Mouse (Mus musculus) fibroblast of lung, adult 2 months (primary cell): Measurements from ENCODE around the gene Rab40b.

ENCODE experiments used
- DNase-seq: peaks from one replicate; pipeline ENCODE4 v3.0.0-alpha.2; 2011; ENCODE audit warnings: low read depth

Rab40b gene

GRCm38 (mm10) chr11:121387750-121388553, at the start of gene Rab40b:
Gene Rab40b, minus strand, starts transcription at chr11:121388251.
- DNase-seq: peak; percentile 98

GRCm38 (mm10) chr11:121437236-121437635, 49.2 kb upstream of the Rab40b start:
- DNase-seq: no peak

DNA sequence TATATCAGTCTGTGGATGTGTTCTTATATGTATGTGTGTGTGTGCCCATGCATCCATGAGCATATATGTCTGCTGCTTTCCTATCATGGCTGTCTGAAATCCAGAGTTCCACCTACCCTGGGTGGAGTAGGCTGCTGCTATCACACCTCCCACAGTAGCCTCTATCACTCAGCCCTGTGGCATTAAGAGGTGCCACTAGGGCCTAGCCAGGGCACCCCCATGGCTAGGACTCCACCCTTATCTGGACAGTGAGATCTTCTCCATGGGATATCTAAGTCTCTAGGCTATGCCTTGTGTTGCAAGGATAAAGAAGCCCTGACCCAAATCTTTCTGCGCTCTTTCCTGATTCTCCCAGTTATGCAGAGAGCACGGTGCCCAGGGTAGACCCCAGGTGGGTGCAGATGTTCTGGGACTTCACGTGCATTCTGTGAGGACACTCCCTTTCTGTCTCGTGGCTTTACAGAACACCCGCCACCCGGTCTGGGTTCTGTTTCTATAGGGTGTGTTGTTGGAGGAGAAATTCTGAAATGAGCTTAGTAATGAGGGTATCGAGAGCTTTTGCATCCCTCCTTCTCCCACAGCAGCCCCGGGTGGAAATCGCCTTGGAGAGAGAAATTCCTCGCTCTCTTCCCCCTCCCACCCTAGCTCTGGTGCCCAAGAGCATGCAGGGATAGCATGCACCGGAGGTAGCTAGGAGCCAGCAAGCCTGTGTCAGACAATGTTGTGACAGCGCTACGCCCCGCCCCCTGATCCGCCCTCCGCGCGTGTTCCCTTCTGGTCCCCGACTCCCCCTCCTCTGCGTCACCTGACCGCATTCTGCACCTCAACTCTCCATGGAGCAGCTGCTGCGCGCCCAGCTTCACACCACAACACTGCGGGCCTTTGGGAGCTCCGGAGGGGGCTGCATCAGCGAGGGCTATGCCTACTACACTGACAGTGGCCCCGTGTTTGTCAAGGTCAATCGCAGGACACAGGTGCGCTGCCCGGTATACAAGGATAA, 46.4 kb upstream of the Rab40b start, which contains the start of gene Fn3k:
Gene Fn3k (plus strand): TSS at position 758 of the 1,000 bp plus-strand sequence.
- DNase-seq: no peak

GRCm38 (mm10) chr11:121433397-121433796, 45.3 kb upstream of the Rab40b start:
- DNase-seq: no peak

DNA sequence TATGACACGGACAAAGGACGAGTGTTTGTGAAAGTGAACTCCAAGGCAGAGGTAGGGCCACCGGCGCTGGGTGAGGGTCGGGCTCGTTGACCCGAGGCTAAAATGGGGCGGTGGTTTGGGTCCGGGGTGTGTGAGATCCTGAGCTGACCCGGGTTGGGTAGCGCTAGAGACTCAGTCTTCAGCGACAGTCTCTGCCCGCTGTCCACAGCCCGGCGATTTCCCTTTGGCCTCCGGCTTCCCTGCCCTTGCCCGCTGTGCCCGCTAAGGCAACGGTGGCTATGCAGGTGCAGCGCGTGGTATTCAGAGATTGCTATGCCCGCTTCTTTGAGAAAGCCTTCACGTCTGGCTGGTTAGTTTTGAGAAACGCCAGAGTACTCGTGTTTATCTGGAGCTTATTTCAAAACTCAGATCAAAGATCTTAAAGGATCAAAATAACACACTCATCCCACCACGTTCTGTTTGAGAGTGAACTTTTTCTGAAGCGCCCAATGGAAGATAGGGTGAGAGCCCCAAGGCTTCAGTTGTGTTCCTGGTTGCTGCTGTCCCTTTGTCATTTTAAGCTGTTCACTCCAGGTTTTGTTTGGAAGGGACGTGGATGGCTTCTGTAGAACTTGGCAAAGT, 33.6 kb upstream of the Rab40b start:
- no peak for DNase-seq

- DNase-seq: peak; percentile 96
Observed at GRCm38 (mm10) chr11:121420830-121421552, 32.9 kb upstream of the Rab40b start, which contains the start of gene Fn3krp. Gene Fn3krp, plus strand, starts transcription at chr11:121421401.

- DNase-seq: no peak
Observed at GRCm38 (mm10) chr11:121420379-121420778, 32.3 kb upstream of the Rab40b start.

- no peak for DNase-seq
Observed at GRCm38 (mm10) chr11:121418932-121419331, 30.9 kb upstream of the Rab40b start.

DNA sequence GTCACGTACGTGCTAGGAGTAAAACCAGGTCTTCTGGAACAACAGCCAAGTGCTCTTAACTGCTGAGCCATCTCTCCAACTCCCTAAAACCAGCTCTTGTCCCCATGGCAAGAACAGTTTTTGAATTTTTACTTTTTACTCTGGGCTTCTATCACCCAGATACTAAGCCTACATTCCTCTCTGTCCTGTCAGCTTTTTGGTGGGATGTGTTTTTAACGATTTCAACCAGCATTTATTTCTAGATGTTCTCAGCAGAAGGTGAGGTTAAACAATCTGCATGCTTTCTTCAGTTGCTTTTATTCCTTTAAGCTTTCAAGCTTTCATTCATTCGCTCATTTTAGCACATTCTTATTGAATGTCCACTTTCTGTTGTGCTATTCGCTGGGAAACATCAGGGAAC, 29.9 kb upstream of the Rab40b start:
- no peak for DNase-seq

- DNase-seq: no peak
Observed at GRCm38 (mm10) chr11:121415351-121415750, 27.3 kb upstream of the Rab40b start.

DNA sequence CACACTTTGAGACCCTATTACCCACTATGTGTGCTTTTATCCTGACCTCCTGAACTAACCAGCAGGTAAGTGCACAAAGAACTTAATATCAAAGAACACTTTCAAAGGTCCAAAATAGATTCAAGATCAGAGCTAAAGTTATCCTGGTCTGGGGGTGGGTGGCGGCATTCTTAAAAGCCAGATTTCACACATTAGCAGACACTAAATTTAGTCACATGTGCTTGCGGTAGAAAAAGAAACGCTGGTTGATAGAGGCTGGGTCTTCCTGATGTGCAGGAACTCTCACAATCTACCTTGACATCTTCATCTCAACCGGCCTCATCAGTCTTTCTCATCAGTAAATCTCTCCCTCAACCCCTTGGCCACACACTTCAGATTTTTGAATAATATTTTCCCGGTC, 26.7 kb upstream of the Rab40b start:
- no peak for DNase-seq

DNA sequence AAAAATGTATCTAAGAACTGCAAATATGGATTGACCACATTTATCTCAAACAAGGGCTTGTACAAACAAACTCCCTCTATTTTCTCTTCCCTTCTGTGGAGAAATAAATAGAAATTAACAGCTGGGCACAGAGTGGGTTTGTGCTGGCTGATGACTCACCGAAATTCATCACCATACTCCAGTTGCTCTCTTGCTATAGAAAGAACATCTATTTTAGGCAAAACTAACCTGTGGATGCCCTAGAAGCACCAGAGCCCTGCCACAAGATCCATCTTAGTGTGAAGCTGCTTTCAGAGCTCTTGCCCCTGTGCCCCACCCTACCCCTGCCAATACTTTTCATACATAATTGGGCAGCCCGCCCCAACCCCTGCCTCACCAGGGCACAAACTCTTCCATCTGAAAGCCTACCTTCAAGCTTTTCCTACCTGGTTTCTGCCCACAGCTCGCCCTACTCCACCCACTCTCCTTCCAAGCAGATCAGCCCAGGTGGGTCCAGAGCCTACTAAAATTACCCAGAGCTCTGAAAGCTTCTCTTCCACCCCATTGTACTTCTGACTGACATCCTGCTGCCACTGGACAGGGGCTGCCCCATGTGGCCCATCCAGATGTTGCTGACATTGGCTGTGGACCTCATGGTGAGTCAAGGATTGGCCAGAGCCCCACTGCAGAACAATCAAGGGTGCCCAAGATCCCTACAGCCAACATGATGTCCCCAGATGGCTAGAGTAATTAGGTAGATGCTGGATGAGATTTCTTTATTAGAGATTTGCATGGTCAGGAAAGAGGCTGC, 19.5 kb upstream of the Rab40b start:
- no peak for DNase-seq

DNA sequence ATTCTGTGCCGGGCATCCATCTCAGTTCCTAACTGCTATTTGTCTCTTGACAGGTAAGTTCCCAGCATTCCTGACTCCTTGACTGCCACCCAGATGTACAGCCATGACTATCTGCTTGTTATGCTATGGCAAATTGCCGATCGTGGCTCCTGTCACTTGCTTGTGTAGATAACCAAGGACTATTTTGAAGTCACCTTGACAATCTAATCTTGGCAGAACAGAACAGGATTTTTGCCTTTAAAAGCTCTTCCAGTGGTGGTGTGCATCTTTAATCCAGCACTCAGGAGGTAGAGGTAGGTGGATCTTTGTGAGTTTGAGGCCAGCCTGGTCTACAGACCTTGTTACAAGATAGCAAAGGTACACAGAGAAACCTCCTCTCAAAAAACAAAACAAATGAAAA, 4.4 kb upstream of the Rab40b start:
- DNase-seq: no peak

DNA sequence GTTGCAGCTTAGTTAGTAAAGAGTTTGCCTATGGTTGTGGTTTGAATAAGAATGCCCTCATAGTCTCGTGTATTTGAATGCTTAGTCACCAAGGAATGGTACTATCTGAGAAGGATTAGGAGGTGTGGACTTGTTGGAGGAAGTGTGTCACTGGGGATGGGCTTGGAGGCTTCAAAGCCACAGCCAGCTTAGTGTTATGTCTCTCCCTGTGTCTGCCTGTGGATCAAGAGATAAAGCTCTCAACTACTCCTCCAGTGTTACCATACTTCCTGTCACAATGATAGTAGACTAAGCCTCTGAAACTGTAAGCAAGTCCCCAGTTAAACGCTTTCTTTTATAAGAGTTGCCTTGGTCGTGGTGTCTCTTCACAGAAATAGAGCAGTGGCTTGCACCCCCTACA, 2.7 kb upstream of the Rab40b start:
- DNase-seq: no peak

DNA sequence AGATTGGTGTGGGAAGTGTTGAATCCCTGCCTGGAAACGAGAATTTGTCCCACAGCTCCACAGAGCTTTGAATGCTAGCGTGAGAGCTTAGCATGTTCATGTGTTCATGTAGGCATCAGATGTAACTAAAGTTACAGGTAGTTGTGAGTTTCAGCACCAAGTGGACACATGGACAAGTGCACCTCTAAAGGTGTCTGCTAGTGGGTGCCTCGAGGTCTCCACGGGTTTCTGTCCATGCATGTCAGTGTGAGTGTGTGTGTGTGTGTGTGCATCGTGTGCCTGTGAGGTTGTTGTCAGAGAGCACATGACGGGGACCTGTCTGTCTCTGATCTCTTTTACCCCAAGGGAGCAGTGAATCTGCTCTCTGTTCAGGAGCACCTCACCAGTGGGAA, 499 bp upstream of the Rab40b start:
- no peak for DNase-seq

GRCm38 (mm10) chr11:121380294-121380693, 7.8 kb downstream of the Rab40b start:
- DNase-seq: no peak

DNA sequence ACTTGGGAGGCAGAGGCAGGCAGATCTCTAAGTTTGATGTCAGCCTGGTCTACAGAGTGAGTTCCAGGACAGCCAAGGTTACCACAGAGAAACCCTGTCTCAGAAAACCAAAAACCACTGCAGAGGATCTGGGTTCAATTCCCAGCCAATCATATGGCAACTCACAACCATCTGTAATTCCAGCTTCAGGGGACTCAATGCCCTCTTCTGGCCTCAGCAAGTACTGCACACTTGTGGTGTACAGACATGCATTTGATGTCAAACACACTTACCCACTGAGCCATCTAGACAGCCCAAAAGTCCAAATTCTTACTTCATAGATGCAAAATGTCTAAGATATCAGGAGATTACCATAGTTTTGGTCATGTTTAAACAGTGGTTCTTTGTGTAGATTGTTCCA, 9.4 kb downstream of the Rab40b start:
- DNase-seq: no peak

- no peak for DNase-seq
Observed at GRCm38 (mm10) chr11:121373305-121373704, 14.7 kb downstream of the Rab40b start.

GRCm38 (mm10) chr11:121370337-121370994, 17.6 kb downstream of the Rab40b start:
- no peak for DNase-seq

GRCm38 (mm10) chr11:121369622-121370021, 18.4 kb downstream of the Rab40b start:
- no peak for DNase-seq
